Mouse (Mus musculus) neural tube, embryonic 15.5 days (tissue): Measurements from ENCODE around the gene Pyroxd2. TPM values are rescaled to one million over a fixed set of nuclear protein-coding genes. Genes with fewer than 3 reads are reported as not detected.
A peak's percentile ranks its signal among the peaks of the same experiment; 100 is the strongest.

Source experiments
- ATAC-seq: fragments of 200-750 bp; cut with Nextera tagmentation; 2 replicates; pipeline ENCODE4 v1.8.0; 2017; ENCODE audit warnings: mild to moderate bottlenecking, moderate TSS enrichment, moderate library complexity; ENCODE audit not compliant: low FRiP score
- H3K27ac ChIP-seq: fragments of 300-500 bp; sonication (generic); replicated peaks from 2 replicates; pipeline ENCODE4 v1.5.1; 2015; ENCODE audit warnings: mild to moderate bottlenecking, inconsistent platforms
- H3K27me3 ChIP-seq: fragments of 300-500 bp; sonication (generic); replicated peaks from 2 replicates; pipeline ENCODE4 v1.6.1; 2015; ENCODE audit warnings: inconsistent platforms
- H3K36me3 ChIP-seq: fragments of 300-500 bp; sonication (generic); 2 replicates; pipeline ENCODE4 v1.6.1; 2015; ENCODE audit warnings: inconsistent platforms
- H3K4me1 ChIP-seq: fragments of 300-500 bp; sonication (generic); 2 replicates; pipeline ENCODE4 v1.6.1; 2015; ENCODE audit warnings: inconsistent platforms
- H3K4me2 ChIP-seq: fragments of 300-500 bp; sonication (generic); 2 replicates; pipeline ENCODE4 v1.6.1; 2015; ENCODE audit warnings: inconsistent platforms, mild to moderate bottlenecking, moderate library complexity
- H3K4me3 ChIP-seq: fragments of 300-500 bp; sonication (generic); replicated peaks from 2 replicates; pipeline ENCODE4 v1.5.1; 2015; ENCODE audit warnings: mild to moderate bottlenecking, inconsistent platforms
- H3K9ac ChIP-seq: fragments of 300-500 bp; sonication (generic); replicated peaks from 2 replicates; pipeline ENCODE4 v1.6.1; 2015; ENCODE audit warnings: mild to moderate bottlenecking, inconsistent platforms
- H3K9me3 ChIP-seq: fragments of 300-500 bp; sonication (generic); replicated peaks from 2 replicates; pipeline ENCODE4 v1.6.1; 2016; ENCODE audit warnings: inconsistent platforms
- WGBS: fragments of 180-500 bp; shearing (Covaris S2); methylation state at CpG from one replicate; pipeline ENCODE4 v1.1.7; 2015; ENCODE audit warnings: mixed read lengths; 5-methylcytosine and 5-hydroxymethylcytosine counted together
- polyA plus RNA-seq: library from polyadenylated mRNA; unstranded; fragments of >200 nt; fragmentation: Nextera tagmentation; extraction: Ambion mirVana; gene quantifications from 2 replicates; pipeline ENCODE4 v1.2.1, GENCODE M21; 2015

Gene Pyroxd2
- polyA plus RNA-seq, 1 experiment from 2014 or later = 1.5 TPM

DNA sequence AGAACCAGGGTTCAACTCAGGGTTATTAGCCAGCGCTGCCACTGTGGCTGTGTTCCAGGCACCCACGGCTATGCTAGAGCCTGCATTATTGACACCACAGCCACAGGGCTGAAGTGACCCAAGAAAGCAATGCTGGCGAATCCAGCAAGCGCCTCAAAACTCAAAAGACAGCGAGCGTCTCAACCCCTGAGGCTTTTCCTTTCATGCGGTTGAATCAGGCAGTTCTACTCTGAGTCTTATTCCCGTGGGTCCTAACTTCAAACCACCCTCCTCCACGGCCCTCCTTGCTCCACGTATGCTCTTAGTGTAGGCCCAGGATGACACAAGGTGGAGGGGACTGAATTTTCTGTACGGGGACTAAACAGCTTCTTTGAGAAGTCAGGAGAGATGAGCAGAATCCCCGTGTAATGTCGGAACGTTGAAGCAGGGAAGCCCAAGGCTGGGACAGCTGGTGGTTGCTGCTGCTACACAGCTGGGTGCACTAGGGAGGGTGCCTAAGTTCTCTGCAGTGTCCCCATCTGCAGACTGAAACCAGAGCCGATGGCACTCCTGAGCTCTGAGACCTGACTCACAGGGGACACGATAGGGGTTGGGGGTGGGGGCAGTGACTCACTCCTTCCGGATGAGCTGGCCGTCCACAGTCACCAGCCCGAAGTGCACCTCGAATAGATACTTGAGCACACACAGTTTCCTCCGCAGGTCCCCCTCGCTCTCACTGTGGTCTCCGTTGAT lies 17.7 kb upstream of the Pyroxd2 start:
- no peak for ATAC-seq
- Histone ChIP-seq H3K27ac (no peak overlapping the region), H3K4me2 (no peak overlapping the region), H3K4me3 (no peak overlapping the region), H3K27me3 (no peaks in the 10 kb centered on the region), H3K9ac (no peak overlapping the region), H3K9me3 (no peaks in the 10 kb centered on the region), H3K36me3 (0 out of 2 replicates have a peak, but pooled peaks cover 3% of the 10 kb centered on the region), H3K4me1 (no peaks in the 10 kb centered on the region)
- WGBS = 82% methylated on average over 23 of the region's 23 CpGs

DNA sequence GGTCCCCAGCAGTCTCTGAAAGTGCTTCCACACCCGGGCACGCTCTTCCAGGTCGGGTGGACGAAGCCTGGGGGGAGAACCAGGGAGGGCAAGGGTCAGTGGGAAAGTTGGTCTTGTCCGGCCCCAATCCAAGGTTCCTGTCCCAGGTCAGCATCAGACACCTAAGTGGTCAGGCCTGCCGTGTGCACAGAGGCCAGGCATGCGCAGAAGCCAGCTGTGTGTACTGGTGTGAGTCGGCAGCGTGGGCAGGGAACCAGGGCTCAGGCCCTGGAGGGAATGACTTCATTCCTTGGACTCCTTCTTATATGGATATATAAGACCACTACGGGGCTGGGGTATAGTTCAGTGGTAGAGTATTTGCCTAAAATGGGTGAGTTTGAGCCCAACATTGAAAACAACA lies 17.1 kb upstream of the Pyroxd2 start:
- no peak for ATAC-seq
- Histone ChIP-seq H3K27me3 (no peaks in the 10 kb centered on the region), H3K9ac (no peak overlapping the region), H3K9me3 (no peaks in the 10 kb centered on the region), H3K27ac (no peak overlapping the region), H3K4me1 (no peaks in the 10 kb centered on the region), H3K4me3 (no peak overlapping the region), H3K4me2 (no peak overlapping the region), H3K36me3 (0 out of 2 replicates have a peak, but pooled peaks cover 3% of the 10 kb centered on the region)
- 91% methylated on average over 10 of the region's 10 CpGs for WGBS

DNA sequence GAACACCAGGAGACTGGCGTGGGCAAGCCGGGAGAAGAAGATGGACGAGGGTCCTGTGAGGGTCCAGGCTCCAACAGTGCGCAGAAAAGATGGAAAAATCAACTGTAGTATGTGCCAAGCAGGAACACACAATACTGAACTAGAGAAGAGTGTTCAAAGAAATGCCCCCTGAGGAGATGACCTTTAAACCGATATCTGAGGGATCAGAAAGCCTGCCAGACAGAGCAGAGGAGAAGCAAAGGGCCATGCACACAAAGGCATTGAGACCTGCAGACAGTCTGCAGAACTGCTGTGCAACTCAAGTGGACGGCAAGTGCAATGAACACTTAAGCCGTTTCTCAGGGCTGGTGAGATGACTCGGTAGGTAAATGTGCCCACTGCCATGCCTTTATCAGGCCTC lies 14.8 kb upstream of the Pyroxd2 start:
- Histone ChIP-seq H3K36me3 (0 out of 2 replicates have a peak, but pooled peaks cover 3% of the 10 kb centered on the region), H3K4me3 (no peak overlapping the region), H3K27me3 (no peaks in the 10 kb centered on the region), H3K4me1 (no peaks in the 10 kb centered on the region), H3K4me2 (no peak overlapping the region), H3K9me3 (no peaks in the 10 kb centered on the region), H3K27ac (no peak overlapping the region), H3K9ac (no peak overlapping the region)
- 51% methylated on average over 8 of the region's 8 CpGs for WGBS
- no peak for ATAC-seq

DNA sequence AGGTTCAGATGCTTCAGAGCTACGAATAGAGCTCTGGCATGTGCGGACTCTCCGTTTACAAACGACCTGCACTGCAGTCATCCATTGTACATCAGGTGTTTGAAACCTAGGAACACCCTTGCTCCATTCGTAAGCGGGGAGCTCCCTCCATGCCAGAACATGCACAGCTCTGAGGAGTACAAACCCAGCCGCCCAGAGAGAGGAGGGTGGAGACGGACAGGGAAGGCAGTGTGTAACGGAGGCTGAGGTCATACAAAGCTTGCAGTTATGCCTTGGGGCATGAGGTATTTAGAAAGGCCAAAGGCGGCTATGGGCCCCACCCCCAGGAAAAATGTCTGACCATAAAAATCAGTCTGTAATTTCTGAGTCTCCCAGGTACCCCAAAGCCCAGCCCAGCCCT lies 11.8 kb upstream of the Pyroxd2 start:
- Histone ChIP-seq H3K9me3 (no peaks in the 10 kb centered on the region), H3K4me1 (no peaks in the 10 kb centered on the region), H3K4me3 (no peak overlapping the region), H3K4me2 (no peak overlapping the region), H3K27me3 (no peaks in the 10 kb centered on the region), H3K27ac (no peak overlapping the region), H3K9ac (no peak overlapping the region), H3K36me3 (0 out of 2 replicates have a peak, but pooled peaks cover 3% of the 10 kb centered on the region)
- WGBS = 82% methylated on average over 10 of the region's 10 CpGs
- no peak for ATAC-seq

DNA sequence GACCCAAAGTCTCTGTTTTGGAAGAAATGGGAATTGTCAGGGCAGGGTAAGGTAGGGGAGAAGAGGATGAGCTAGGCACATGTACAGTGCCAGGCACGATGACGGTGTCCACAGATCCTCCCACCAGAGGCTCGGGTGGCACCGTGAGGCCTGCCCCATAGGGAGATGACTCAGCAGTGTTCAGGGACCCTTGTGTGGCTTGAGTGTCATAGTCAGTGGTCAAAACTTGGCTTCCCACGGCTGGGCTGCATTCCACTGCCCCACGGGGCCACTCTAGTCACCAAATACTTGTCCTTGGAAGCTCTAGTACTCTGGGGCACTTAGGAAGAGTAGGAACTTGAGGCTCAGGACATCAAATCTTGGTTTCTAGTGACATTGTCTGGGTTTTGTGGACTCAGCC lies 4.1 kb upstream of the Pyroxd2 start:
- Histone ChIP-seq H3K36me3 (no peaks in the 10 kb centered on the region), H3K27me3 (no peaks in the 10 kb centered on the region), H3K9me3 (no peaks in the 10 kb centered on the region), H3K4me2 (no peak overlapping the region), H3K9ac (no peak overlapping the region), H3K4me3 (no peak overlapping the region), H3K4me1 (peaks cover 25% of the 10 kb centered on the region), H3K27ac (no peak overlapping the region)
- no peak for ATAC-seq
- WGBS = 83% methylated on average over 6 of the region's 6 CpGs

DNA sequence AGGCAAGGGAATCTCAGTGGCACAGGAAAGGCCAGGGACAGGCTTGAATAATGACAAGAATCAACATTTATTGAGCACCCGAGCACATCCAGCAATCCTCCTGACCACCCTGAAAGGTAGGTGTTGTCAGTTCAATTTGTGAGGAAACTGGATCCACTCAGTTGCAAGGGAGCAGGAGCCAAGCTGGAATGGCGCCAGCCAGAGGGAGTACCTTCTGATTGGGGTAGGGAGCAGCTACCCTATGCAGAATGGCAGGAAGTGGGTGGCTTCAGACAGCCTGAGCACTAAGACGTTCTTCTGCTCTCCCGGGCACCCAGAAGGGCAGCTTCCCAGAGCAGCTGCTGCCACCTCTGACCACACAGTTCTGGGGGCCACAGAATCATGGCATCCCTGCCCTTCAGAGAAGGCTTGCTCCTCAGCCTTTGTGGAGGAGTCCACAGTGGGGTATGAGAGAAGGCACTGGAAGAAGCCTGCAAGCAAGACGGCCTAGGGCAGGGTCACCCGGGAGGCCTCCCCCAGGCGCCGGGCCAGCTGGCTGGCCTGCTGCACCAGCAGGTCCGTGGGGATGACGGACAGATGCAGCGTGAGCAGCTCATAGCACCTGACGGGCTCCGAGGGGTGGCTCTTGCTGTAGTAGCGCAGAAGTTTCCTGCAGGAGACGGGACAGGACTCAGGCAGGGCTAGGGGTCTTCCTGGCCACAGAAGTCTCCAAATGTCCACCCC lies 2.7 kb upstream of the Pyroxd2 start:
- 80% methylated on average over 15 of the region's 15 CpGs for WGBS
- ATAC-seq = no peak
- H3K27me3 ChIP-seq = no peaks in the 10 kb centered on the region
- H3K36me3 ChIP-seq = no peaks in the 10 kb centered on the region
- H3K9me3 ChIP-seq = no peaks in the 10 kb centered on the region
- H3K9ac ChIP-seq = no peak overlapping the region
- H3K4me2 ChIP-seq = no peak overlapping the region
- H3K4me1 ChIP-seq = peaks cover 27% of the 10 kb centered on the region
- no peak overlapping the region for H3K4me3 ChIP-seq
- H3K27ac ChIP-seq = no peak overlapping the region

DNA sequence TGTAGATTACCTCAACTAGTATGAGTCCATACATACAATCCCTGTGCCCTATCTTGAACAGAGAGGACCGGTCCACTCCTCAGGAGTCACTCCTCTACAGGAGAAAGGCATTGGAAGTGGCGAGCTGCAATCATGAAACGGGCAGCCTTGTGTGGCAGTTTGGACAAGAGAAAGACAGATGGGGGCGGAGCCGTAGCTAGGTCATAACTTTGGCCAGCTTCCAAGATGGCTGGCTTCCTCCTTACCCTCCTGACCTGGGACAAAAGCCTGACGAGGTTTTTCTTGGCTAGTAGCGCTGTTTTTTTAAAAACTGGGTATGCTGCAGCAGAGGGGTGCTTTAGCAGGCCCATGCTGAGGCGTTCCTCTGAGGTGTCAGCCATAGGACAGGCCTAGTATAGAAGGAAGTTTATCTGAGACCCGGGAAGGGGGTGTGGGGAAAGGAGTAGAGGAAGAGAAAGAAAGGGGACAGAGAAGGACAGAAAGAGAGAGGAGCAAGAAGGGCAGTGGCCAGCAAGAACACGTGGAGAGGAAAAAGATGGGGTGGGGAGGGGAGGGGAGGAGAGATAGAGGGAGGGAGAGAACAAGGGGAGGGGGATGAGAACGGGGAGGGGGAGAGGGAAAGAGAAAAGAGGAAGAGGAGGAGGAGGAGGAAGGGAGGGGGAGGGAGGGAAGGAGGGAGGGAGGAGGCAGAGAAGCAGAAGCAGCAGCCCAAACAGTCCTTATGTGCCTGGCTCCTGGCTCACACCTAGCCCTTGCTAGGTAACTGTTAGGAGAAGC lies 754 bp upstream of the Pyroxd2 start:
- peak overlapping the region; percentile 36; the same call in 1 of the 2 replicates for H3K4me3 ChIP-seq

DNA sequence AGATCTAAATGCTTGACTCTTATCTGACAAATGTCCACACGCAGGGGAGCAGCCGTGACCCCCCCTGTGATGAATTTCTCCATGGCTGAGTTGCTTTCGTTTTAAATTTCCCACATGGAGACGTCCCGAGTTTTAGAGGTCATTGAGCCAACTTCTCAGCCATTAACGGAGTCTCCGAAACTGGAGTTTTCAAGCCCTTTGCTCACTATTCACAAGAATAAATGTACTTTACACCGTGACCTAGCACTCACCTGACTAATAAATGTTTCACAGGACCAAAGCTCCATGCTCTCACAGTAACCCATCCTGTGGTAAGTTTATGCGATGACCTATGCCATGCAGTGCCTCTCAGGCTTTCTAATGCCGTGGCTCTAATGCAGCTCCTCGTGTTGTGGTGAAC lies 2.4 kb downstream of the Pyroxd2 start:
- H3K4me2 ChIP-seq = no peak overlapping the region
- no peak for ATAC-seq
- H3K9ac ChIP-seq = no peak overlapping the region
- no peaks in the 10 kb centered on the region for H3K27me3 ChIP-seq
- H3K36me3 ChIP-seq = no peaks in the 10 kb centered on the region
- H3K4me1 ChIP-seq = peaks cover 19% of the 10 kb centered on the region
- no peak overlapping the region for H3K4me3 ChIP-seq
- 79% methylated on average over 11 of the region's 11 CpGs for WGBS
- H3K27ac ChIP-seq = no peak overlapping the region
- no peaks in the 10 kb centered on the region for H3K9me3 ChIP-seq

More for the DNA sequence above, 754 bp upstream of the Pyroxd2 start:
- no peak for ATAC-seq
- Histone ChIP-seq H3K9ac (no peak overlapping the region), H3K27me3 (no peaks in the 10 kb centered on the region), H3K9me3 (no peaks in the 10 kb centered on the region), H3K36me3 (no peaks in the 10 kb centered on the region), H3K27ac (peak overlapping the region; percentile 76), H3K4me1 (peaks cover 24% of the 10 kb centered on the region), H3K4me2 (peak overlapping the region; percentile 59)
- 31% methylated on average over 11 of the region's 11 CpGs for WGBS

DNA sequence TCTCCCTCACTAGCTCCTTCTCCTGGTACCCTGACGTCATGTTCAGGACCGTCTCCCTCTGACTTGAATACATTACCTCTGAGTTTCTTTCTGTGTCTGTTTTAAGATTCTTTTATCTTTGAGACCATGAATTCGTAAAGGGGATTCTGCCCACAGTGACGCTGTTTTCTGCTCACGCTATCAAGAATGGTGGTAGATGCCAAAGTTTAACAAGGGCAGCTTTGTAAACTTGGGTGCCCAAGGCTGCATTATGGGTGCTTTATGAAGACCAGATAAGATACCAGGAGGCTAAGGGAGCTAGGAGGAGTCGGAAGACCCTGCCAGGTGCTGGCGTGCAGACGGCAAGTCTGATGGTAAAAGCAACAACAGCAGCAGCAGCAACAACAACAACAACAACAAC lies 5.9 kb downstream of the Pyroxd2 start:
- no peak for ATAC-seq
- no peaks in the 10 kb centered on the region for H3K9me3 ChIP-seq

DNA sequence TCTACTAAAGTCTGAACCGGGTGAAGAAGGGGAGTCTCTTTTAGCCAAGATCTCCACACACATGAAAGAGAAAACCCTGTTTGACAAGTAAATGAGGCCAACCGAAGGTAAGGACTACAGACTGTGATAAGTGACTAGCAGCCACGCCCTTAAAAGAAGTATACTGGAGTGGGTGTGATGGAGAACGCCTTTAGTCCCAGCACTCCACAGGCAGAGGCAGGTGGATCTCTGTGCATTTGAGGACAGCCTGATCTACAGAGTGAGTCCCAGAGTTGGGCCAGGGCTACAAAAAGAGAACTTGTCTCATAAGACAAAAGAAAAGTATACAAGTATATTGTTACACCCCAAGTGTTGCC lies 6.7 kb downstream of the Pyroxd2 start:
- H3K4me2 ChIP-seq = no peak overlapping the region
- no peaks in the 10 kb centered on the region for H3K27me3 ChIP-seq
- H3K9ac ChIP-seq = no peak overlapping the region
- H3K4me1 ChIP-seq = peaks cover 6% of the 10 kb centered on the region; the same call in 1 of the 2 replicates
- no peak overlapping the region for H3K27ac ChIP-seq
- ATAC-seq = no peak
- WGBS = 84% methylated on average over 4 of the region's 4 CpGs
- no peak overlapping the region for H3K4me3 ChIP-seq
- no peaks in the 10 kb centered on the region for H3K36me3 ChIP-seq
- no peaks in the 10 kb centered on the region for H3K9me3 ChIP-seq

More for the DNA sequence above, 5.9 kb downstream of the Pyroxd2 start:
- no peak overlapping the region for H3K27ac ChIP-seq
- H3K4me3 ChIP-seq = no peak overlapping the region
- H3K9ac ChIP-seq = no peak overlapping the region
- no peaks in the 10 kb centered on the region for H3K36me3 ChIP-seq
- H3K4me2 ChIP-seq = no peak overlapping the region
- peaks cover 8% of the 10 kb centered on the region for H3K4me1 ChIP-seq
- 90% methylated on average over 8 of the region's 8 CpGs for WGBS
- H3K27me3 ChIP-seq = no peaks in the 10 kb centered on the region

DNA sequence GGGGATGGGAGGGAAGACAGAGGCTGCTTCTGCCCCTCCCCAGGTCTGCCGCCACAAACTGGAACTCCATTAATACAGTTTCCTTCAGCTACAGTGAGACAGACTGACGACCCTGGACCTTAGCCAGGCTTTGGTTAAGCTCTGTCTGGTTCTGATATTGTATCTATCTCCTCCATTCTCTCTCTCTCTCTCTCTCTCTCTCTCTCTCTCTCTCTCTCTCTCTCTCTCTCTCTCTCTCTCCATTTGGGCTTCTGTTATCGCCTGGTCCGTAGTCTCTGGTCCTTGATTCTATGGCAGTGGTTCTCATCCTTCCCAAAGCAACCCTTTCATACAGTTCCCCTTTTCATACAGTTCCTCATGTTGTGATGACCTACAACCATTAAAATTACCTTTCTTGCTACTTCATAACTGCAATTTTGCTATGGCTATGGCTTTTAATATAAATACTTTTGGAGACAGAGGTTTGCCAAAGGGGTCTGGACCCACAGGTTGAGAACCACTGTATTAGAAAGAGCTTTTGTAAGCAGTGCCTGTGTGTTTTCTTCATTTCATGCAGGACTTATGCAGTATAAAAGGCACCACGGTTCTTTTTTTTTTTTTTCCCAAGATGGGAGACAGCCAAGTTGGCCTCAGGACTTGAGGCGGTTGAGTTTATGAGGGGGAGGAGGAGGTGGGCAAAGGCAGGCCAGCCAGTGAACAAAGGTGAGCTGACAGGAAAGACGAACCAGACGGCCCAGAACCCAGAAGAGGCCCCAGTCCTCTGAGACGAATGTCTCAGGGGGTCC lies 7.3 kb downstream of the Pyroxd2 start:
- Histone ChIP-seq H3K4me2 (no peak overlapping the region), H3K9me3 (no peaks in the 10 kb centered on the region), H3K9ac (no peak overlapping the region), H3K36me3 (no peaks in the 10 kb centered on the region), H3K4me1 (peaks cover 6% of the 10 kb centered on the region; the same call in 1 of the 2 replicates), H3K27me3 (no peaks in the 10 kb centered on the region), H3K27ac (no peak overlapping the region), H3K4me3 (no peak overlapping the region)
- no peak for ATAC-seq
- 59% methylated on average over 9 of the region's 9 CpGs for WGBS
